Mouse (Mus musculus) hindbrain, embryonic 14.5 days (tissue): ENCODE measurements around the gene Zfp710. TPM values are rescaled to one million over a fixed set of nuclear protein-coding genes. Genes with fewer than 3 reads are reported as not detected.

Source experiments
- ATAC-seq: fragments of 200-750 bp; cut with Nextera tagmentation; 2 replicates; pipeline ENCODE4 v1.8.0; 2017; ENCODE audit warnings: moderate number of reproducible peaks, mild to moderate bottlenecking, moderate TSS enrichment, moderate library complexity; ENCODE audit not compliant: low FRiP score
- DNase-seq: peaks from one replicate; pipeline ENCODE4 v3.0.0-alpha.2; 2015; ENCODE audit warnings: low spot score
- H3K27ac ChIP-seq: fragments of 300-500 bp; sonication (generic); 2 replicates; pipeline ENCODE4 v1.5.1; 2014; ENCODE audit warnings: mild to moderate bottlenecking, moderate library complexity
- H3K27me3 ChIP-seq: fragments of 300-500 bp; sonication (generic); 2 replicates; pipeline ENCODE4 v1.6.1; 2014; ENCODE audit warnings: mild to moderate bottlenecking, low read length, mixed read lengths; ENCODE audit not compliant: control insufficient read depth, insufficient read depth
- H3K36me3 ChIP-seq: fragments of 300-500 bp; sonication (generic); replicated peaks from 2 replicates; pipeline ENCODE4 v1.6.1; 2014; ENCODE audit not compliant: control insufficient read depth, insufficient read depth
- H3K4me1 ChIP-seq: fragments of 300-500 bp; sonication (generic); replicated peaks from 2 replicates; pipeline ENCODE4 v1.6.1; 2014; ENCODE audit warnings: antibody characterized with exemption, low read length, mixed read lengths; ENCODE audit not compliant: control insufficient read depth, insufficient read depth
- H3K4me2 ChIP-seq: fragments of 300-500 bp; sonication (generic); replicated peaks from 2 replicates; pipeline ENCODE4 v1.6.1; 2014; ENCODE audit warnings: mild to moderate bottlenecking, moderate library complexity
- H3K4me3 ChIP-seq: fragments of 300-500 bp; sonication (generic); replicated peaks from 2 replicates; pipeline ENCODE4 v1.5.1; 2014; ENCODE audit warnings: mild to moderate bottlenecking, low read length
- H3K9ac ChIP-seq: fragments of 300-500 bp; sonication (generic); 2 replicates; pipeline ENCODE4 v1.6.1; 2014
- H3K9me3 ChIP-seq: fragments of 300-500 bp; sonication (generic); 2 replicates; pipeline ENCODE4 v1.6.1; 2016; ENCODE audit warnings: low read length; ENCODE audit not compliant: control insufficient read depth
- WGBS: fragments of 180-500 bp; shearing (Covaris S2); extraction: QIAGEN DNeasy Blood & Tissue Kit; methylation state at CpG from one replicate; pipeline ENCODE4 v1.1.7; 2014; 5-methylcytosine and 5-hydroxymethylcytosine counted together
- polyA plus RNA-seq: library from polyadenylated mRNA; unstranded; fragments of >200 nt; fragmentation: Nextera tagmentation; extraction: Ambion mirVana; gene quantifications from 2 replicates; pipeline ENCODE4 v1.2.1, GENCODE M21; 2014

The Zfp710 gene
- polyA plus RNA-seq, 1 experiment from 2014 or later: 17.5 TPM

- DNase-seq: no peak
Measured at GRCm38 (mm10) chr7:80032216-80033052, 7.8 kb downstream of the Zfp710 start.

GRCm38 (mm10) chr7:80033064-80033717 lies 8.6 kb downstream of the Zfp710 start:
- H3K27ac ChIP-seq: no peak overlapping the region
- no peak for ATAC-seq
- no peak overlapping the region for H3K9ac ChIP-seq
- no peak overlapping the region for H3K4me2 ChIP-seq
- H3K4me3 ChIP-seq: no peak overlapping the region
- no peak for DNase-seq
- WGBS: 85% methylated on average over 9 of the region's 9 CpGs
- H3K27me3 ChIP-seq: no peaks in the 10 kb centered on the region
- H3K36me3 ChIP-seq: no peaks in the 10 kb centered on the region
- H3K4me1 ChIP-seq: peaks cover 12% of the 10 kb centered on the region
- H3K9me3 ChIP-seq: no peaks in the 10 kb centered on the region

More at GRCm38 (mm10) chr7:80032216-80033052, 7.8 kb downstream of the Zfp710 start:
- WGBS: 50% methylated on average over 9 of the region's 10 CpGs
- peaks cover 19% of the 10 kb centered on the region for H3K4me1 ChIP-seq
- H3K36me3 ChIP-seq: no peaks in the 10 kb centered on the region
- H3K4me3 ChIP-seq: no peak overlapping the region
- no peak overlapping the region for H3K9ac ChIP-seq
- no peaks in the 10 kb centered on the region for H3K9me3 ChIP-seq
- no peaks in the 10 kb centered on the region for H3K27me3 ChIP-seq
- H3K4me2 ChIP-seq: no peak overlapping the region
- no peak overlapping the region for H3K27ac ChIP-seq
- no peak for ATAC-seq

GRCm38 (mm10) chr7:80033771-80034170 lies 9.2 kb downstream of the Zfp710 start:
- Histone ChIP-seq H3K9ac (no peak overlapping the region), H3K9me3 (no peaks in the 10 kb centered on the region), H3K4me2 (no peak overlapping the region), H3K36me3 (no peaks in the 10 kb centered on the region), H3K27me3 (no peaks in the 10 kb centered on the region), H3K4me3 (no peak overlapping the region), H3K27ac (no peak overlapping the region), H3K4me1 (peaks cover 9% of the 10 kb centered on the region; the same call in 1 of the 2 replicates)
- 82% methylated on average over 9 of the region's 9 CpGs for WGBS
- DNase-seq (no peak), ATAC-seq (no peak)

GRCm38 (mm10) chr7:80035086-80035485 lies 10.5 kb downstream of the Zfp710 start:
- Histone ChIP-seq H3K9me3 (no peaks in the 10 kb centered on the region), H3K36me3 (no peaks in the 10 kb centered on the region), H3K4me3 (no peak overlapping the region), H3K4me2 (no peak overlapping the region), H3K9ac (no peak overlapping the region), H3K27me3 (no peaks in the 10 kb centered on the region), H3K4me1 (peaks cover 9% of the 10 kb centered on the region; the same call in 1 of the 2 replicates), H3K27ac (no peak overlapping the region)
- WGBS: 61% methylated on average over 6 of the region's 6 CpGs
- DNase-seq (no peak), ATAC-seq (no peak)

GRCm38 (mm10) chr7:80035748-80036147 lies 11.1 kb downstream of the Zfp710 start:
- WGBS: 71% methylated on average over 4 of the region's 4 CpGs
- Histone ChIP-seq H3K27me3 (no peaks in the 10 kb centered on the region), H3K9me3 (no peaks in the 10 kb centered on the region), H3K27ac (no peak overlapping the region), H3K9ac (no peak overlapping the region), H3K4me3 (no peak overlapping the region), H3K4me2 (no peak overlapping the region), H3K4me1 (peaks cover 9% of the 10 kb centered on the region; the same call in 1 of the 2 replicates), H3K36me3 (no peaks in the 10 kb centered on the region)
- ATAC-seq: no peak
- no peak for DNase-seq

GRCm38 (mm10) chr7:80039699-80040098 lies 15.1 kb downstream of the Zfp710 start:
- Histone ChIP-seq H3K9me3 (no peaks in the 10 kb centered on the region), H3K27ac (no peak overlapping the region), H3K4me1 (peaks cover 17% of the 10 kb centered on the region), H3K36me3 (no peaks in the 10 kb centered on the region), H3K4me2 (no peak overlapping the region), H3K9ac (no peak overlapping the region), H3K27me3 (no peaks in the 10 kb centered on the region), H3K4me3 (no peak overlapping the region)
- DNase-seq (no peak), ATAC-seq (no peak)
- 89% methylated on average over 8 of the region's 8 CpGs for WGBS

- Histone ChIP-seq H3K36me3 (no peaks in the 10 kb centered on the region), H3K4me1 (peaks cover 17% of the 10 kb centered on the region; the same call in 1 of the 2 replicates), H3K4me2 (no peak overlapping the region), H3K27ac (no peak overlapping the region; the same call in 1 of the 2 replicates), H3K9ac (no peak overlapping the region), H3K4me3 (no peak overlapping the region), H3K9me3 (no peaks in the 10 kb centered on the region), H3K27me3 (no peaks in the 10 kb centered on the region)
- WGBS: 77% methylated on average over 7 of the region's 7 CpGs
- no peak for ATAC-seq
- no peak for DNase-seq
Measured at GRCm38 (mm10) chr7:80044170-80044569, 19.6 kb downstream of the Zfp710 start.

GRCm38 (mm10) chr7:80047041-80047440 lies 22.4 kb downstream of the Zfp710 start:
- no peak overlapping the region for H3K27ac ChIP-seq
- no peaks in the 10 kb centered on the region for H3K36me3 ChIP-seq
- ATAC-seq (no peak), DNase-seq (no peak)
- H3K4me3 ChIP-seq: no peak overlapping the region
- H3K9me3 ChIP-seq: no peaks in the 10 kb centered on the region
- no peak overlapping the region for H3K4me2 ChIP-seq
- WGBS: 85% methylated on average over 4 of the region's 4 CpGs
- H3K4me1 ChIP-seq: peaks cover 17% of the 10 kb centered on the region; the same call in 1 of the 2 replicates
- no peak overlapping the region for H3K9ac ChIP-seq
- H3K27me3 ChIP-seq: no peaks in the 10 kb centered on the region

GRCm38 (mm10) chr7:80049746-80050145 lies 25.1 kb downstream of the Zfp710 start:
- DNase-seq: no peak
- no peak overlapping the region for H3K4me2 ChIP-seq
- H3K27ac ChIP-seq: no peak overlapping the region
- no peaks in the 10 kb centered on the region for H3K27me3 ChIP-seq
- no peak overlapping the region for H3K4me3 ChIP-seq
- H3K36me3 ChIP-seq: no peaks in the 10 kb centered on the region
- no peaks in the 10 kb centered on the region for H3K9me3 ChIP-seq
- peaks cover 13% of the 10 kb centered on the region; the same call in 1 of the 2 replicates for H3K4me1 ChIP-seq
- H3K9ac ChIP-seq: no peak overlapping the region
- WGBS: 49% methylated on average over 2 of the region's 2 CpGs
- ATAC-seq: no peak
